Mouse (Mus musculus) CH12.LX (cell line): Measurements from ENCODE around the gene Grid2.

Experiments
- CHD2 ChIP-seq: IDR thresholded peaks from 2 replicates; pipeline ENCODE4 v1.6.1; 2011; ENCODE audit warnings: low read length, improper control_type of control experiment
- CTCF ChIP-seq, 2 experiments: IDR thresholded peaks in 1 of 2; conservative IDR thresholded peaks in 1 of 2; 2 replicates each; pipeline ENCODE4 v1.5.1; 2011 to 2012; ENCODE audit warnings: low read depth in 2 of 2, low read length in 2 of 2, improper control_type of control experiment in 1 of 2, inconsistent platforms in 1 of 2, mild to moderate bottlenecking in 1 of 2, moderate library complexity in 1 of 2
- MAFK ChIP-seq: IDR thresholded peaks from 2 replicates; pipeline ENCODE4 v1.6.1; 2011; ENCODE audit warnings: low read length, improper control_type of control experiment; ENCODE audit not compliant: insufficient replicate concordance
- MAZ ChIP-seq: IDR thresholded peaks from 2 replicates; pipeline ENCODE4 v1.6.1; 2012; ENCODE audit warnings: low read depth, mild to moderate bottlenecking, inconsistent platforms, low read length, improper control_type of control experiment, moderate library complexity
- MEF2A ChIP-seq: IDR thresholded peaks from 2 replicates; pipeline ENCODE4 v1.6.1; 2014; ENCODE audit warnings: low read depth, mild to moderate bottlenecking, inconsistent platforms, low read length, improper control_type of control experiment, borderline replicate concordance
- MXI1 ChIP-seq: IDR thresholded peaks from 2 replicates; pipeline ENCODE4 v1.6.1; 2011; ENCODE audit warnings: mild to moderate bottlenecking, low read depth, low read length, improper control_type of control experiment
- PAX5 ChIP-seq: IDR thresholded peaks from 2 replicates; pipeline ENCODE4 v1.6.1; 2012; ENCODE audit warnings: low read length, inconsistent platforms, mixed read lengths
- POLR2A ChIP-seq: IDR thresholded peaks from 2 replicates; pipeline ENCODE4 v1.6.1; 2011; ENCODE audit warnings: low read depth, mild to moderate bottlenecking, improper control_type of control experiment, low read length
- TBP ChIP-seq: conservative IDR thresholded peaks from 2 replicates; pipeline ENCODE4 v1.6.1; 2011; ENCODE audit warnings: low read depth, low read length, improper control_type of control experiment
- TCF12 ChIP-seq: IDR thresholded peaks from 2 replicates; pipeline ENCODE4 v1.6.1; 2014; ENCODE audit warnings: low read depth, mild to moderate bottlenecking, inconsistent platforms, low read length, improper control_type of control experiment
- ZC3H11A ChIP-seq: IDR thresholded peaks from 2 replicates; pipeline ENCODE4 v1.6.1; 2012; ENCODE audit warnings: low read depth, mild to moderate bottlenecking, inconsistent platforms, low read length, improper control_type of control experiment
- ZMIZ1 ChIP-seq: IDR thresholded peaks from 2 replicates; pipeline ENCODE4 v1.6.1; 2012; ENCODE audit warnings: low read depth, mild to moderate bottlenecking, inconsistent platforms, low read length, improper control_type of control experiment

DNA sequence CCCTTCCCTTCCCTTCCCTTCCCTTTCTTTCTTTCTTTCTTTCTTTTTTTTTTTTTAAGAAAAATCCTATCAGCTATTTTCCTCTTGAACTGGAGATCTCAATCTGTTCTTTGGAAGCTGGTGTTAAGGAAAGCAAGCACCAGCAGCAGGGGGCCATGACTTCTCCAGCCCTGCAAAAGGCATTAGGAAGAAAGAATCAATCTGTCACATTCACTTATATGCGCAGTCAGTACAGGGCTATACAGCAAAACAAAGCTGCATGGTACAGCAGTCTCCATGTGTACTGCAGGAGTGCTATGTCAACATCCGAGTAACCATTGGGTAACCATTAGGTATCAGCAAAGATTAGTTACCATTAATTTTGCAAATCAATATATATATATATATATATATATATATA is 809.0 kb downstream of the Grid2 start:
- no peak for TF ChIP-seq MAFK
- no peak for TF ChIP-seq ZC3H11A
- TF ChIP-seq MXI1, result no peak
- no peak for TF ChIP-seq CTCF (conservative IDR thresholded peaks at IDR 0.05 in 1 of 2, IDR thresholded peaks at IDR 0.05 in 1 of 2; ENCODE audit: low read depth in 2 of 2, low read length in 2 of 2)
- TF ChIP-seq POLR2A, result no peak
- TF ChIP-seq PAX5, result no peak
- TF ChIP-seq MEF2A, result no peak
- TF ChIP-seq TBP, result no peak
- no peak for TF ChIP-seq MAZ
- no peak for TF ChIP-seq TCF12
- TF ChIP-seq ZMIZ1, result no peak
- no peak for TF ChIP-seq CHD2
